Mouse (Mus musculus) neural tube, embryonic 13.5 days (tissue): ENCODE data around the gene Golim4. TPM values are rescaled to one million over a fixed set of nuclear protein-coding genes. Genes with fewer than 3 reads are reported as not detected.

Source experiments
- ATAC-seq: fragments of 200-750 bp; cut with Nextera tagmentation; 2 replicates; pipeline ENCODE4 v1.8.0; 2017; ENCODE audit warnings: low read depth, mild to moderate bottlenecking, moderate TSS enrichment, moderate library complexity
- H3K27ac ChIP-seq: fragments of 300-500 bp; sonication (generic); replicated peaks from 2 replicates; pipeline ENCODE4 v1.5.1; 2015; ENCODE audit warnings: moderate library complexity, mild to moderate bottlenecking, inconsistent platforms
- H3K27me3 ChIP-seq: fragments of 300-500 bp; sonication (generic); 2 replicates; pipeline ENCODE4 v1.6.1; 2015; ENCODE audit warnings: mild to moderate bottlenecking, inconsistent platforms
- H3K36me3 ChIP-seq: fragments of 300-500 bp; sonication (generic); 2 replicates; pipeline ENCODE4 v1.6.1; 2015; ENCODE audit warnings: mild to moderate bottlenecking, inconsistent platforms
- H3K4me1 ChIP-seq: fragments of 300-500 bp; sonication (generic); replicated peaks from 2 replicates; pipeline ENCODE4 v1.6.1; 2015; ENCODE audit warnings: inconsistent platforms
- H3K4me2 ChIP-seq: fragments of 300-500 bp; sonication (generic); 2 replicates; pipeline ENCODE4 v1.6.1; 2015; ENCODE audit warnings: inconsistent platforms, mild to moderate bottlenecking, moderate library complexity
- H3K4me3 ChIP-seq: fragments of 300-500 bp; sonication (generic); 2 replicates; pipeline ENCODE4 v1.5.1; 2015; ENCODE audit warnings: mild to moderate bottlenecking, inconsistent platforms
- H3K9ac ChIP-seq: fragments of 300-500 bp; sonication (generic); 2 replicates; pipeline ENCODE4 v1.6.1; 2015; ENCODE audit warnings: moderate library complexity, mild to moderate bottlenecking, inconsistent platforms
- H3K9me3 ChIP-seq: fragments of 300-500 bp; sonication (generic); 2 replicates; pipeline ENCODE4 v1.6.1; 2016; ENCODE audit warnings: inconsistent platforms
- WGBS: fragments of 180-500 bp; shearing (Covaris S2); methylation state at CpG from one replicate; pipeline ENCODE4 v1.1.7; 2015; 5-methylcytosine and 5-hydroxymethylcytosine counted together
- polyA plus RNA-seq: library from polyadenylated mRNA; unstranded; fragments of >200 nt; fragmentation: Nextera tagmentation; extraction: Ambion mirVana; gene quantifications from 2 replicates; pipeline ENCODE4 v1.2.1, GENCODE M21; 2015

Gene Golim4
- polyA plus RNA-seq, 1 experiment from 2014 or later = 37.6 TPM

DNA sequence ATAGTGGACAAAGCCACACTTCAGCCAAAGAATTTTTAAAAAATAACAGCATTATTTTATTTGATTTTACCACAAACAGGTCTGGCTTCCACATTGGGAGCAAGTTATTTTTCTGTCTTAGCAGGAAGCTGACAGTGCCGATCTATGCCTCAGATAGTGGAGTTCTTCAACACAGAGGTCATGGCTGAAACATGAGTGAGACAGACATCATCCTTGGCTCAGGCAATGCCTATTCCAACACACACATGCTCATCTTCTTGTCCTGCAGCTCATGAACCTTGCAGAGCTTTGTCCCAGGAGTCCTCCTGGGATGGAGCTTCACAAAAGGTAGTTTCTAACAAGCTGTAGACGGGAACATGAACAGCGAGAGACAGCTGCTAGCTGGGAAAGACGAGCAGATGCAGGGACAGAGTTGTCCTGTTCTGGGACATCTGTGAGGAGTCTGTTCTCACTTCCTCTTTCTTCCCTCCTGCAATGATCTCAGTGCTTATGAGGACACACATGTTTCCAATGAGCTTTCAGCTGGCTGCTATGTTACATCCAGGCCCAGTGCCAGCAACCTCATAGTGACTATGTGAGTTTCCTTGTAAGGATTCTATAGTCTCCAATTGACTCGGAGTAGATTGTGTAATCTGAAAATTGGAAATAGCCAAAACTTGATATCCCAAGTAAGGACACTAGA is 121.3 kb downstream of the Golim4 start:
- no peak for ATAC-seq
- no peak overlapping the region for H3K4me3 ChIP-seq
- 85% methylated on average over 5 of the region's 5 CpGs for WGBS

DNA sequence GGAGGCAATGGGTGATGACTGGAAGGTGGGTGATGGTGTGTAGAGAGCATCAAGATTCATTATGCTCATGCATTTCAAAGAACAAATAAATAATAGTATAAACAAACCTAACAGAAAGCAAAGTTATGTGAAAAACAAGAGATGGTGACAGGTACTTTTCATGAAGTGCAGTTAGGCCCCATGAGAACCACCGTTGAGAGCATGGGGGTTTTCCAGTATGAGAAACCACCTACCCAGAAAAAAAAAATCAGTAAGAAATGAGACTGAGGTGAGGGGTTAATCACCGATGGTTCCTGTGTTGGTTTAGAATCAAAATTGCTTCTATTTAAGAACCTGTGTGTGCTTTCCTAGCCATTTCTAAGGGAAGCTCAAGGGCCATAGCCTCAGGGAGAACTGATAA is 121.9 kb downstream of the Golim4 start:
- Histone ChIP-seq H3K4me1 (no peaks in the 10 kb centered on the region), H3K4me3 (no peak overlapping the region), H3K9ac (no peak overlapping the region), H3K27me3 (no peaks in the 10 kb centered on the region), H3K4me2 (no peak overlapping the region), H3K36me3 (no peaks in the 10 kb centered on the region), H3K27ac (no peak overlapping the region), H3K9me3 (no peaks in the 10 kb centered on the region)
- WGBS = 86% methylated on average over 2 of the region's 2 CpGs
- ATAC-seq = no peak

More for the DNA sequence above, 121.3 kb downstream of the Golim4 start:
- H3K27me3 ChIP-seq = no peaks in the 10 kb centered on the region
- H3K9me3 ChIP-seq = no peaks in the 10 kb centered on the region
- no peaks in the 10 kb centered on the region for H3K36me3 ChIP-seq
- H3K9ac ChIP-seq = no peak overlapping the region
- no peak overlapping the region for H3K4me2 ChIP-seq
- no peaks in the 10 kb centered on the region for H3K4me1 ChIP-seq
- no peak overlapping the region for H3K27ac ChIP-seq

Other genes with a start within 250 kb of the Golim4 start
- gene Gm29133, start 208.8 kb downstream of the Golim4 start, polyA plus RNA-seq = not detected in 2 replicates
- 57.8 and 60.3 TPM in 2 replicates for gene Fstl5, start 117.3 kb upstream of the Golim4 start, polyA plus RNA-seq